Mouse (Mus musculus): ENCODE results near the gene Mybpc3. TPM values are rescaled to one million over a fixed set of nuclear protein-coding genes. Genes with fewer than 3 reads are reported as not detected.

Gene Mybpc3
- polyA plus RNA-seq, 1 experiment from 2014 or later = 0.08 TPM

- Histone ChIP-seq H3K4me2 (no peak overlapping the region), H3K27ac (no peak overlapping the region), H3K9ac (no peak overlapping the region), H3K9me3 (no peaks in the 10 kb centered on the region), H3K4me3 (no peak overlapping the region), H3K27me3 (peaks cover 22% of the 10 kb centered on the region), H3K36me3 (no peaks in the 10 kb centered on the region), H3K4me1 (0 out of 2 replicates have a peak, but pooled peaks cover 9% of the 10 kb centered on the region)
- ATAC-seq (ENCODE audit: insufficient number of reproducible peaks, insufficient read depth, low FRiP score, low TSS enrichment, low read depth) = no peak
- 68% methylated on average over 6 of the region's 6 CpGs for WGBS
Observed at GRCm38 (mm10) chr2:91113852-91114251, 4.1 kb upstream of the Mybpc3 start.

GRCm38 (mm10) chr2:91114781-91115577 lies 3.0 kb upstream of the Mybpc3 start:
- peak overlapping the region; percentile 49 for H3K4me3 ChIP-seq
- H3K4me2 ChIP-seq = peak overlapping the region; percentile 85
- peak; percentile 43; the same call in 1 of the 2 replicates for ATAC-seq (ENCODE audit: insufficient number of reproducible peaks, insufficient read depth, low FRiP score, low TSS enrichment, low read depth)
- no peak overlapping the region for H3K27ac ChIP-seq
- H3K4me1 ChIP-seq = 0 out of 2 replicates have a peak, but pooled peaks cover 9% of the 10 kb centered on the region
- H3K9ac ChIP-seq = peak overlapping the region; percentile 74
- H3K27me3 ChIP-seq = peaks cover 22% of the 10 kb centered on the region
- H3K36me3 ChIP-seq = no peaks in the 10 kb centered on the region
- WGBS = 6% methylated on average over 42 of the region's 42 CpGs
- no peaks in the 10 kb centered on the region for H3K9me3 ChIP-seq

GRCm38 (mm10) chr2:91115578-91115970 lies 2.4 kb upstream of the Mybpc3 start:
- Histone ChIP-seq H3K4me2 (peak overlapping the region; percentile 85), H3K9ac (peak overlapping the region; percentile 74), H3K9me3 (no peaks in the 10 kb centered on the region), H3K36me3 (no peaks in the 10 kb centered on the region), H3K27ac (no peak overlapping the region), H3K4me1 (0 out of 2 replicates have a peak, but pooled peaks cover 9% of the 10 kb centered on the region), H3K27me3 (peaks cover 22% of the 10 kb centered on the region), H3K4me3 (peak overlapping the region; percentile 49)
- WGBS = 34% methylated on average over 12 of the region's 12 CpGs
- ATAC-seq (ENCODE audit: insufficient number of reproducible peaks, insufficient read depth, low FRiP score, low TSS enrichment, low read depth) = no peak

GRCm38 (mm10) chr2:91116842-91117241 lies 1.1 kb upstream of the Mybpc3 start:
- Histone ChIP-seq H3K27me3 (peaks cover 22% of the 10 kb centered on the region), H3K9me3 (no peaks in the 10 kb centered on the region), H3K4me1 (0 out of 2 replicates have a peak, but pooled peaks cover 9% of the 10 kb centered on the region), H3K36me3 (no peaks in the 10 kb centered on the region), H3K4me3 (no peak overlapping the region), H3K27ac (no peak overlapping the region), H3K9ac (no peak overlapping the region), H3K4me2 (no peak overlapping the region)
- WGBS = 79% methylated on average over 5 of the region's 5 CpGs
- no peak for ATAC-seq (ENCODE audit: insufficient number of reproducible peaks, insufficient read depth, low FRiP score, low TSS enrichment, low read depth)

GRCm38 (mm10) chr2:91118647-91119046 lies 703 bp downstream of the Mybpc3 start:
- no peaks in the 10 kb centered on the region for H3K9me3 ChIP-seq
- no peak overlapping the region for H3K4me3 ChIP-seq
- H3K27me3 ChIP-seq = peaks cover 22% of the 10 kb centered on the region
- WGBS = 52% methylated on average over 1 of the region's 1 CpGs
- 0 out of 2 replicates have a peak, but pooled peaks cover 9% of the 10 kb centered on the region for H3K4me1 ChIP-seq
- H3K9ac ChIP-seq = no peak overlapping the region
- H3K27ac ChIP-seq = no peak overlapping the region
- ATAC-seq (ENCODE audit: insufficient number of reproducible peaks, insufficient read depth, low FRiP score, low TSS enrichment, low read depth) = no peak
- no peaks in the 10 kb centered on the region for H3K36me3 ChIP-seq
- no peak overlapping the region for H3K4me2 ChIP-seq

GRCm38 (mm10) chr2:91119061-91119460 lies 1.1 kb downstream of the Mybpc3 start:
- H3K27ac ChIP-seq = no peak overlapping the region
- H3K4me3 ChIP-seq = no peak overlapping the region
- H3K4me2 ChIP-seq = no peak overlapping the region
- peaks cover 22% of the 10 kb centered on the region for H3K27me3 ChIP-seq
- no peak overlapping the region for H3K9ac ChIP-seq
- H3K36me3 ChIP-seq = no peaks in the 10 kb centered on the region
- WGBS = 90% methylated on average over 19 of the region's 19 CpGs
- H3K4me1 ChIP-seq = 0 out of 2 replicates have a peak, but pooled peaks cover 9% of the 10 kb centered on the region
- ATAC-seq (ENCODE audit: insufficient number of reproducible peaks, insufficient read depth, low FRiP score, low TSS enrichment, low read depth) = no peak
- no peaks in the 10 kb centered on the region for H3K9me3 ChIP-seq

GRCm38 (mm10) chr2:91119551-91119950 lies 1.6 kb downstream of the Mybpc3 start:
- 85% methylated on average over 6 of the region's 6 CpGs for WGBS
- no peak for ATAC-seq (ENCODE audit: insufficient number of reproducible peaks, insufficient read depth, low FRiP score, low TSS enrichment, low read depth)
- no peak overlapping the region for H3K4me3 ChIP-seq
- H3K36me3 ChIP-seq = no peaks in the 10 kb centered on the region
- no peaks in the 10 kb centered on the region for H3K9me3 ChIP-seq
- no peak overlapping the region for H3K27ac ChIP-seq
- H3K27me3 ChIP-seq = peaks cover 21% of the 10 kb centered on the region
- 0 out of 2 replicates have a peak, but pooled peaks cover 9% of the 10 kb centered on the region for H3K4me1 ChIP-seq
- no peak overlapping the region for H3K9ac ChIP-seq
- no peak overlapping the region for H3K4me2 ChIP-seq

GRCm38 (mm10) chr2:91120261-91120671 lies 2.3 kb downstream of the Mybpc3 start:
- no peak overlapping the region for H3K9ac ChIP-seq
- H3K9me3 ChIP-seq = no peaks in the 10 kb centered on the region
- 69% methylated on average over 6 of the region's 6 CpGs for WGBS
- H3K4me3 ChIP-seq = no peak overlapping the region
- H3K36me3 ChIP-seq = no peaks in the 10 kb centered on the region
- peaks cover 18% of the 10 kb centered on the region for H3K27me3 ChIP-seq
- H3K27ac ChIP-seq = no peak overlapping the region
- no peak for ATAC-seq (ENCODE audit: insufficient number of reproducible peaks, insufficient read depth, low FRiP score, low TSS enrichment, low read depth)
- H3K4me2 ChIP-seq = no peak overlapping the region
- H3K4me1 ChIP-seq = 0 out of 2 replicates have a peak, but pooled peaks cover 5% of the 10 kb centered on the region

- WGBS = 89% methylated on average over 6 of the region's 6 CpGs
- H3K27ac ChIP-seq = no peak overlapping the region
- H3K36me3 ChIP-seq = no peaks in the 10 kb centered on the region
- no peaks in the 10 kb centered on the region for H3K4me1 ChIP-seq
- no peak overlapping the region for H3K4me2 ChIP-seq
- H3K9me3 ChIP-seq = no peaks in the 10 kb centered on the region
- no peak overlapping the region for H3K4me3 ChIP-seq
- no peak overlapping the region for H3K9ac ChIP-seq
- peaks cover 12% of the 10 kb centered on the region for H3K27me3 ChIP-seq
- ATAC-seq (ENCODE audit: insufficient number of reproducible peaks, insufficient read depth, low FRiP score, low TSS enrichment, low read depth) = no peak
Observed at GRCm38 (mm10) chr2:91121011-91121410, 3.1 kb downstream of the Mybpc3 start.

- ATAC-seq (ENCODE audit: insufficient number of reproducible peaks, insufficient read depth, low FRiP score, low TSS enrichment, low read depth) = no peak
- Histone ChIP-seq H3K36me3 (no peaks in the 10 kb centered on the region), H3K27ac (no peak overlapping the region), H3K27me3 (peaks cover 9% of the 10 kb centered on the region; the same call in 1 of the 2 replicates), H3K4me2 (no peak overlapping the region), H3K9ac (no peak overlapping the region), H3K4me1 (no peaks in the 10 kb centered on the region), H3K9me3 (no peaks in the 10 kb centered on the region), H3K4me3 (no peak overlapping the region)
- WGBS = 57% methylated on average over 8 of the region's 8 CpGs
Observed at GRCm38 (mm10) chr2:91121497-91121896, 3.6 kb downstream of the Mybpc3 start.

GRCm38 (mm10) chr2:91123521-91123920 lies 5.6 kb downstream of the Mybpc3 start:
- Histone ChIP-seq H3K4me1 (no peaks in the 10 kb centered on the region), H3K27me3 (no peaks in the 10 kb centered on the region; the same call in 1 of the 2 replicates), H3K9ac (no peak overlapping the region), H3K9me3 (no peaks in the 10 kb centered on the region), H3K36me3 (no peaks in the 10 kb centered on the region), H3K27ac (no peak overlapping the region), H3K4me3 (no peak overlapping the region), H3K4me2 (no peak overlapping the region)
- WGBS = 71% methylated on average over 6 of the region's 6 CpGs
- no peak for ATAC-seq (ENCODE audit: insufficient number of reproducible peaks, insufficient read depth, low FRiP score, low TSS enrichment, low read depth)

GRCm38 (mm10) chr2:91125101-91125500 lies 7.2 kb downstream of the Mybpc3 start:
- H3K4me2 ChIP-seq = no peak overlapping the region
- no peaks in the 10 kb centered on the region for H3K4me1 ChIP-seq
- WGBS = 86% methylated on average over 10 of the region's 10 CpGs
- ATAC-seq (ENCODE audit: insufficient number of reproducible peaks, insufficient read depth, low FRiP score, low TSS enrichment, low read depth) = no peak
- H3K27ac ChIP-seq = no peak overlapping the region
- H3K9ac ChIP-seq = no peak overlapping the region
- H3K9me3 ChIP-seq = no peaks in the 10 kb centered on the region
- H3K36me3 ChIP-seq = no peaks in the 10 kb centered on the region
- no peaks in the 10 kb centered on the region; the same call in 1 of the 2 replicates for H3K27me3 ChIP-seq
- no peak overlapping the region for H3K4me3 ChIP-seq
